Mouse (Mus musculus) testis, adult 2 months (tissue): ENCODE measurements around the gene Olfml2b.

Source experiments
- CTCF ChIP-seq: fragments of 200-500 bp; IDR thresholded peaks from 2 replicates; pipeline ENCODE4 v1.5.1; 2012; ENCODE audit warnings: low read depth, mild to moderate bottlenecking, inconsistent platforms, low read length, moderate library complexity; ENCODE audit not compliant: control insufficient read depth, insufficient read depth, insufficient replicate concordance
- POLR2A ChIP-seq: fragments of 200-500 bp; IDR thresholded peaks from 2 replicates; pipeline ENCODE4 v1.6.1; 2012; ENCODE audit warnings: low read depth, mild to moderate bottlenecking, inconsistent platforms, low read length, moderate library complexity; ENCODE audit not compliant: control insufficient read depth

DNA sequence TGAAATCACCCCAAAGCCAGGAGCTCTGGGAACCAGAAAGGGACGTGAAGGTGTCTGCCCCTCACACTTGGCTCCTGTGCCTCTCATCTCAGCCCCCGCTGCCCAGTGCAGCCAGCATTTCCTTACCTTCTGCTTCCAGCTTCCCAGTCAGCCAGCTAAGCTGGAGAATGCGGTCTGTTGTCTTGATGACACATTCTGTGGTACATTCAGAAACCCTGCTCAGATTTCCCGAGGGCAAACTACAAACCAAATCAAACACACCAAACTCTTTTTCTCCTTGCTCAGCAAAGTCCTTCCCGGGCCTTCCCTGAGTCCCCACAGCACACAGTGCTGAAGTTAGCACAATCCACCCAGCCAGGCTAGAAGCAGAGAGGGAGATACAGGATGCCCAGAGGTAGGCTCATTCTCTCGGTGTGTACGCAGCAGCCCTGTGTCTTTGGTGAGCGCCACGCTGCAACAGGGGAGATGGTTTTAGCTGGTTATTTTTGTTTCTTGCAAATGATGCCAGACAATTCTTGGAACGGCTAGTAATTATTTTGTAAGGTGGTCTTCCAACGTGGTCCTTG, 20.4 kb downstream of the Olfml2b start:
- no peak for TF ChIP-seq POLR2A
- no peak for TF ChIP-seq CTCF
